Mouse (Mus musculus) A20 (cell line): ENCODE data around the gene Cyld.
A peak's percentile ranks its signal among the peaks of the same experiment; 100 is the strongest.

ENCODE experiments used
- DNase-seq: peaks from one replicate; pipeline ENCODE4 v3.0.0-alpha.2; 2011; ENCODE audit warnings: low read depth, low spot score

Gene Cyld

GRCm38 (mm10) chr8:88696721-88697641 is at the start of gene Cyld:
Cyld (plus strand) TSS chr8:88697028.
- peak; percentile 99 for DNase-seq

- peak; percentile 40 for DNase-seq
Measured at GRCm38 (mm10) chr8:88648322-88648721, 48.5 kb upstream of the Cyld start.

GRCm38 (mm10) chr8:88650016-88650708 is 46.7 kb upstream of the Cyld start:
- peak; percentile 35 for DNase-seq

GRCm38 (mm10) chr8:88651122-88651521 is 45.7 kb upstream of the Cyld start:
- peak; percentile 56 for DNase-seq

GRCm38 (mm10) chr8:88655334-88655733 is 41.5 kb upstream of the Cyld start:
- DNase-seq: no peak

GRCm38 (mm10) chr8:88659873-88660272 is 37.0 kb upstream of the Cyld start:
- DNase-seq: no peak

GRCm38 (mm10) chr8:88662401-88662821 is 34.4 kb upstream of the Cyld start:
- DNase-seq: peak; percentile 77

GRCm38 (mm10) chr8:88664121-88664520 is 32.7 kb upstream of the Cyld start:
- DNase-seq: no peak

GRCm38 (mm10) chr8:88664947-88665346 is 31.9 kb upstream of the Cyld start:
- no peak for DNase-seq

- DNase-seq: peak; percentile 88
Measured at GRCm38 (mm10) chr8:88666435-88666834, 30.4 kb upstream of the Cyld start.

- DNase-seq: peak; percentile 95
Measured at GRCm38 (mm10) chr8:88668400-88669086, 28.3 kb upstream of the Cyld start.

GRCm38 (mm10) chr8:88670782-88671181 is 26.0 kb upstream of the Cyld start:
- DNase-seq: no peak

GRCm38 (mm10) chr8:88671575-88671974 is 25.3 kb upstream of the Cyld start:
- no peak for DNase-seq

GRCm38 (mm10) chr8:88673859-88674258 is 23.0 kb upstream of the Cyld start:
- no peak for DNase-seq

- DNase-seq: no peak
Measured at GRCm38 (mm10) chr8:88675372-88676165, 21.3 kb upstream of the Cyld start.

GRCm38 (mm10) chr8:88677071-88677470 is 19.8 kb upstream of the Cyld start:
- DNase-seq: no peak

GRCm38 (mm10) chr8:88680566-88680965 is 16.3 kb upstream of the Cyld start:
- DNase-seq: no peak

- DNase-seq: no peak
Measured at GRCm38 (mm10) chr8:88681046-88681445, 15.8 kb upstream of the Cyld start.

GRCm38 (mm10) chr8:88683656-88684289 is 13.1 kb upstream of the Cyld start:
- no peak for DNase-seq

- DNase-seq: no peak
Measured at GRCm38 (mm10) chr8:88686226-88686905, 10.5 kb upstream of the Cyld start.
